Mouse (Mus musculus): ENCODE results near the gene Plgrkt. TPM values are rescaled to one million over a fixed set of nuclear protein-coding genes. Genes with fewer than 3 reads are reported as not detected.

The Plgrkt gene
- polyA plus RNA-seq, 1 experiment from 2014 or later, result 90.5 TPM

- no peak for ATAC-seq (ENCODE audit: low read depth)
- peaks cover 4% of the 10 kb centered on the region; the same call in 1 of the 2 replicates for H3K4me1 ChIP-seq (ENCODE audit: control insufficient read depth, insufficient read depth, low read length)
- no peak overlapping the region for H3K9ac ChIP-seq (replicated peaks; ENCODE audit: low read depth, low read length)
- H3K4me2 ChIP-seq (ENCODE audit: low read depth, low read length), result no peak overlapping the region
- WGBS, result 85% methylated on average over 4 of the region's 4 CpGs
- no peak overlapping the region for H3K4me3 ChIP-seq (ENCODE audit: low read depth, low read length)
- H3K9me3 ChIP-seq (ENCODE audit: control insufficient read depth, low read length), result no peaks in the 10 kb centered on the region
- no peaks in the 10 kb centered on the region for H3K36me3 ChIP-seq (ENCODE audit: control insufficient read depth, insufficient read depth, low read length)
- no peak overlapping the region for H3K27ac ChIP-seq (ENCODE audit: low read depth, low read length)
- no peaks in the 10 kb centered on the region for H3K27me3 ChIP-seq (ENCODE audit: control insufficient read depth, insufficient read depth, low read length)
These were observed 4.9 kb upstream of the Plgrkt start for GRCm38 (mm10) chr19:29372138-29372537.

- 82% methylated on average over 18 of the region's 18 CpGs for WGBS
- ATAC-seq (ENCODE audit: low read depth), result no peak
- no peak overlapping the region for H3K9ac ChIP-seq (replicated peaks; ENCODE audit: low read depth, low read length)
- H3K4me1 ChIP-seq (ENCODE audit: control insufficient read depth, insufficient read depth, low read length), result peaks cover 4% of the 10 kb centered on the region; the same call in 1 of the 2 replicates
- no peak overlapping the region for H3K4me2 ChIP-seq (ENCODE audit: low read depth, low read length)
- no peak overlapping the region for H3K27ac ChIP-seq (ENCODE audit: low read depth, low read length)
- H3K4me3 ChIP-seq (ENCODE audit: low read depth, low read length), result no peak overlapping the region
- H3K9me3 ChIP-seq (ENCODE audit: control insufficient read depth, low read length), result no peaks in the 10 kb centered on the region
- H3K27me3 ChIP-seq (ENCODE audit: control insufficient read depth, insufficient read depth, low read length), result no peaks in the 10 kb centered on the region
- no peaks in the 10 kb centered on the region for H3K36me3 ChIP-seq (ENCODE audit: control insufficient read depth, insufficient read depth, low read length)
These were observed 4.3 kb upstream of the Plgrkt start for GRCm38 (mm10) chr19:29371284-29372081.

GRCm38 (mm10) chr19:29370545-29371283 lies 3.5 kb upstream of the Plgrkt start:
- Histone ChIP-seq H3K9me3 (ENCODE audit: control insufficient read depth, low read length) (no peaks in the 10 kb centered on the region), H3K9ac (replicated peaks; ENCODE audit: low read depth, low read length) (no peak overlapping the region), H3K27ac (ENCODE audit: low read depth, low read length) (no peak overlapping the region), H3K4me2 (ENCODE audit: low read depth, low read length) (no peak overlapping the region), H3K4me1 (ENCODE audit: control insufficient read depth, insufficient read depth, low read length) (peaks cover 4% of the 10 kb centered on the region; the same call in 1 of the 2 replicates), H3K27me3 (ENCODE audit: control insufficient read depth, insufficient read depth, low read length) (no peaks in the 10 kb centered on the region), H3K36me3 (ENCODE audit: control insufficient read depth, insufficient read depth, low read length) (no peaks in the 10 kb centered on the region), H3K4me3 (ENCODE audit: low read depth, low read length) (no peak overlapping the region)
- 92% methylated on average over 7 of the region's 7 CpGs for WGBS
- no peak for ATAC-seq (ENCODE audit: low read depth)

- Histone ChIP-seq H3K9me3 (ENCODE audit: control insufficient read depth, low read length) (no peaks in the 10 kb centered on the region), H3K4me2 (ENCODE audit: low read depth, low read length) (no peak overlapping the region), H3K36me3 (ENCODE audit: control insufficient read depth, insufficient read depth, low read length) (no peaks in the 10 kb centered on the region), H3K4me1 (ENCODE audit: control insufficient read depth, insufficient read depth, low read length) (peaks cover 4% of the 10 kb centered on the region; the same call in 1 of the 2 replicates), H3K9ac (replicated peaks; ENCODE audit: low read depth, low read length) (no peak overlapping the region), H3K4me3 (ENCODE audit: low read depth, low read length) (no peak overlapping the region), H3K27me3 (ENCODE audit: control insufficient read depth, insufficient read depth, low read length) (no peaks in the 10 kb centered on the region), H3K27ac (ENCODE audit: low read depth, low read length) (no peak overlapping the region)
- 71% methylated on average over 12 of the region's 12 CpGs for WGBS
- no peak for ATAC-seq (ENCODE audit: low read depth)
These were observed 2.9 kb upstream of the Plgrkt start for GRCm38 (mm10) chr19:29370112-29370511.

- Histone ChIP-seq H3K9me3 (ENCODE audit: control insufficient read depth, low read length) (no peaks in the 10 kb centered on the region), H3K4me3 (ENCODE audit: low read depth, low read length) (no peak overlapping the region), H3K4me2 (ENCODE audit: low read depth, low read length) (no peak overlapping the region), H3K4me1 (ENCODE audit: control insufficient read depth, insufficient read depth, low read length) (peaks cover 4% of the 10 kb centered on the region; the same call in 1 of the 2 replicates), H3K27me3 (ENCODE audit: control insufficient read depth, insufficient read depth, low read length) (no peaks in the 10 kb centered on the region), H3K36me3 (ENCODE audit: control insufficient read depth, insufficient read depth, low read length) (no peaks in the 10 kb centered on the region), H3K9ac (replicated peaks; ENCODE audit: low read depth, low read length) (no peak overlapping the region), H3K27ac (ENCODE audit: low read depth, low read length) (no peak overlapping the region)
- WGBS, result 87% methylated on average over 3 of the region's 3 CpGs
- ATAC-seq (ENCODE audit: low read depth), result no peak
These were observed 1.6 kb upstream of the Plgrkt start for GRCm38 (mm10) chr19:29368671-29369309.

- Histone ChIP-seq H3K9ac (replicated peaks; ENCODE audit: low read depth, low read length) (no peak overlapping the region), H3K36me3 (ENCODE audit: control insufficient read depth, insufficient read depth, low read length) (no peaks in the 10 kb centered on the region), H3K4me3 (ENCODE audit: low read depth, low read length) (no peak overlapping the region), H3K27me3 (ENCODE audit: control insufficient read depth, insufficient read depth, low read length) (no peaks in the 10 kb centered on the region), H3K27ac (ENCODE audit: low read depth, low read length) (no peak overlapping the region), H3K9me3 (ENCODE audit: control insufficient read depth, low read length) (no peaks in the 10 kb centered on the region), H3K4me1 (ENCODE audit: control insufficient read depth, insufficient read depth, low read length) (no peaks in the 10 kb centered on the region), H3K4me2 (ENCODE audit: low read depth, low read length) (no peak overlapping the region)
- ATAC-seq (ENCODE audit: low read depth), result no peak
- WGBS, result 93% methylated on average over 2 of the region's 2 CpGs
These were observed 851 bp upstream of the Plgrkt start for GRCm38 (mm10) chr19:29368041-29368440.

- 63% methylated on average over 20 of the region's 20 CpGs for WGBS
- Histone ChIP-seq H3K4me2 (ENCODE audit: low read depth, low read length) (peak overlapping the region; percentile 64), H3K27me3 (ENCODE audit: control insufficient read depth, insufficient read depth, low read length) (no peaks in the 10 kb centered on the region), H3K9ac (replicated peaks; ENCODE audit: low read depth, low read length) (no peak overlapping the region), H3K4me1 (ENCODE audit: control insufficient read depth, insufficient read depth, low read length) (peaks cover 5% of the 10 kb centered on the region; the same call in 1 of the 2 replicates), H3K27ac (ENCODE audit: low read depth, low read length) (no peak overlapping the region), H3K9me3 (ENCODE audit: control insufficient read depth, low read length) (no peaks in the 10 kb centered on the region), H3K36me3 (ENCODE audit: control insufficient read depth, insufficient read depth, low read length) (no peaks in the 10 kb centered on the region), H3K4me3 (ENCODE audit: low read depth, low read length) (peak overlapping the region; percentile 37)
- ATAC-seq (ENCODE audit: low read depth), result no peak
These were observed 793 bp downstream of the Plgrkt start for GRCm38 (mm10) chr19:29366226-29366968.

- no peak overlapping the region for H3K27ac ChIP-seq (ENCODE audit: low read depth, low read length)
These were observed 2.1 kb downstream of the Plgrkt start for GRCm38 (mm10) chr19:29365105-29365504.

More at GRCm38 (mm10) chr19:29365105-29365504, 2.1 kb downstream of the Plgrkt start:
- no peak overlapping the region for H3K9ac ChIP-seq (replicated peaks; ENCODE audit: low read depth, low read length)
- ATAC-seq (ENCODE audit: low read depth), result no peak
- no peaks in the 10 kb centered on the region; the same call in 1 of the 2 replicates for H3K36me3 ChIP-seq (ENCODE audit: control insufficient read depth, insufficient read depth, low read length)
- H3K4me3 ChIP-seq (ENCODE audit: low read depth, low read length), result no peak overlapping the region
- H3K4me2 ChIP-seq (ENCODE audit: low read depth, low read length), result no peak overlapping the region
- no peaks in the 10 kb centered on the region for H3K27me3 ChIP-seq (ENCODE audit: control insufficient read depth, insufficient read depth, low read length)
- H3K9me3 ChIP-seq (ENCODE audit: control insufficient read depth, low read length), result no peaks in the 10 kb centered on the region
- WGBS, result 31% methylated on average over 3 of the region's 3 CpGs
- H3K4me1 ChIP-seq (ENCODE audit: control insufficient read depth, insufficient read depth, low read length), result peaks cover 5% of the 10 kb centered on the region; the same call in 1 of the 2 replicates

Data from neural tube, embryonic 14.5 days (tissue).